Mouse (Mus musculus): ENCODE results near the gene Fnbp1l. TPM values are rescaled to one million over a fixed set of nuclear protein-coding genes. Genes with fewer than 3 reads are reported as not detected.
A peak's percentile ranks its signal among the peaks of the same experiment; 100 is the strongest.

The Fnbp1l gene
- polyA plus RNA-seq, 1 experiment from 2014 or later: 64.0 TPM

GRCm38 (mm10) chr3:122520365-122520764 lies 99.2 kb downstream of the Fnbp1l start:
- no peak for ATAC-seq (ENCODE audit: low FRiP score, low TSS enrichment)
- Histone ChIP-seq H3K4me1 (ENCODE audit: control insufficient read depth, insufficient read depth, low read length) (peaks cover 18% of the 10 kb centered on the region; the same call in 1 of the 2 replicates), H3K27ac (ENCODE audit: low read depth, low read length) (no peak overlapping the region), H3K4me2 (replicated peaks; ENCODE audit: low read depth, low read length) (no peak overlapping the region), H3K4me3 (ENCODE audit: low read length) (no peak overlapping the region), H3K27me3 (ENCODE audit: control insufficient read depth, insufficient read depth, low read length) (no peaks in the 10 kb centered on the region), H3K9ac (ENCODE audit: low read depth, low read length) (no peak overlapping the region), H3K9me3 (ENCODE audit: control insufficient read depth, low read length) (no peaks in the 10 kb centered on the region), H3K36me3 (ENCODE audit: control insufficient read depth, insufficient read depth, low read length) (peaks cover 14% of the 10 kb centered on the region; the same call in 1 of the 2 replicates)
- 75% methylated on average over 3 of the region's 3 CpGs for WGBS

- no peak overlapping the region for H3K4me2 ChIP-seq (replicated peaks; ENCODE audit: low read depth, low read length)
- no peak overlapping the region for H3K4me3 ChIP-seq (ENCODE audit: low read length)
- H3K27me3 ChIP-seq (ENCODE audit: control insufficient read depth, insufficient read depth, low read length): no peaks in the 10 kb centered on the region
- H3K9ac ChIP-seq (ENCODE audit: low read depth, low read length): no peak overlapping the region
- WGBS: 23% methylated on average over 13 of the region's 13 CpGs
- ATAC-seq (ENCODE audit: low FRiP score, low TSS enrichment): no peak
- H3K36me3 ChIP-seq (ENCODE audit: control insufficient read depth, insufficient read depth, low read length): peaks cover 8% of the 10 kb centered on the region; the same call in 1 of the 2 replicates
- no peak overlapping the region for H3K27ac ChIP-seq (ENCODE audit: low read depth, low read length)
- no peaks in the 10 kb centered on the region for H3K9me3 ChIP-seq (ENCODE audit: control insufficient read depth, low read length)
- peaks cover 24% of the 10 kb centered on the region; the same call in 1 of the 2 replicates for H3K4me1 ChIP-seq (ENCODE audit: control insufficient read depth, insufficient read depth, low read length)
These were observed 100.4 kb downstream of the Fnbp1l start for GRCm38 (mm10) chr3:122519082-122519481.

GRCm38 (mm10) chr3:122518231-122518736 lies 101.2 kb downstream of the Fnbp1l start:
- ATAC-seq (ENCODE audit: low FRiP score, low TSS enrichment): peak; percentile 50; the same call in 1 of the 2 replicates
- Histone ChIP-seq H3K9ac (ENCODE audit: low read depth, low read length) (no peak overlapping the region), H3K9me3 (ENCODE audit: control insufficient read depth, low read length) (no peaks in the 10 kb centered on the region), H3K27ac (ENCODE audit: low read depth, low read length) (no peak overlapping the region), H3K27me3 (ENCODE audit: control insufficient read depth, insufficient read depth, low read length) (no peaks in the 10 kb centered on the region), H3K4me2 (replicated peaks; ENCODE audit: low read depth, low read length) (no peak overlapping the region), H3K4me3 (ENCODE audit: low read length) (no peak overlapping the region), H3K36me3 (ENCODE audit: control insufficient read depth, insufficient read depth, low read length) (peaks cover 4% of the 10 kb centered on the region; the same call in 1 of the 2 replicates), H3K4me1 (ENCODE audit: control insufficient read depth, insufficient read depth, low read length) (peaks cover 24% of the 10 kb centered on the region; the same call in 1 of the 2 replicates)
- WGBS: 30% methylated on average over 9 of the region's 9 CpGs

- WGBS: 35% methylated on average over 4 of the region's 4 CpGs
- Histone ChIP-seq H3K4me1 (ENCODE audit: control insufficient read depth, insufficient read depth, low read length) (peaks cover 24% of the 10 kb centered on the region; the same call in 1 of the 2 replicates), H3K4me2 (replicated peaks; ENCODE audit: low read depth, low read length) (no peak overlapping the region), H3K27ac (ENCODE audit: low read depth, low read length) (no peak overlapping the region), H3K4me3 (ENCODE audit: low read length) (no peak overlapping the region), H3K27me3 (ENCODE audit: control insufficient read depth, insufficient read depth, low read length) (no peaks in the 10 kb centered on the region), H3K9ac (ENCODE audit: low read depth, low read length) (no peak overlapping the region), H3K36me3 (ENCODE audit: control insufficient read depth, insufficient read depth, low read length) (peaks cover 4% of the 10 kb centered on the region), H3K9me3 (ENCODE audit: control insufficient read depth, low read length) (no peaks in the 10 kb centered on the region)
- ATAC-seq (ENCODE audit: low FRiP score, low TSS enrichment): no peak
These were observed 101.8 kb downstream of the Fnbp1l start for GRCm38 (mm10) chr3:122517726-122518125.

GRCm38 (mm10) chr3:122516327-122516695 lies 103.2 kb downstream of the Fnbp1l start:
- H3K4me1 ChIP-seq (ENCODE audit: control insufficient read depth, insufficient read depth, low read length): peaks cover 24% of the 10 kb centered on the region; the same call in 1 of the 2 replicates
- H3K27ac ChIP-seq (ENCODE audit: low read depth, low read length): no peak overlapping the region
- H3K4me3 ChIP-seq (ENCODE audit: low read length): no peak overlapping the region
- H3K36me3 ChIP-seq (ENCODE audit: control insufficient read depth, insufficient read depth, low read length): peaks cover 6% of the 10 kb centered on the region
- no peaks in the 10 kb centered on the region for H3K9me3 ChIP-seq (ENCODE audit: control insufficient read depth, low read length)
- H3K4me2 ChIP-seq (replicated peaks; ENCODE audit: low read depth, low read length): no peak overlapping the region
- 87% methylated on average over 3 of the region's 3 CpGs for WGBS
- no peak for ATAC-seq (ENCODE audit: low FRiP score, low TSS enrichment)
- H3K9ac ChIP-seq (ENCODE audit: low read depth, low read length): no peak overlapping the region
- no peaks in the 10 kb centered on the region for H3K27me3 ChIP-seq (ENCODE audit: control insufficient read depth, insufficient read depth, low read length)

GRCm38 (mm10) chr3:122515568-122516326 lies 103.8 kb downstream of the Fnbp1l start:
- H3K4me1 ChIP-seq (ENCODE audit: control insufficient read depth, insufficient read depth, low read length): peaks cover 24% of the 10 kb centered on the region; the same call in 1 of the 2 replicates
- H3K4me3 ChIP-seq (ENCODE audit: low read length): no peak overlapping the region
- no peaks in the 10 kb centered on the region for H3K9me3 ChIP-seq (ENCODE audit: control insufficient read depth, low read length)
- H3K27ac ChIP-seq (ENCODE audit: low read depth, low read length): no peak overlapping the region
- no peak overlapping the region for H3K9ac ChIP-seq (ENCODE audit: low read depth, low read length)
- ATAC-seq (ENCODE audit: low FRiP score, low TSS enrichment): no peak
- no peak overlapping the region for H3K4me2 ChIP-seq (replicated peaks; ENCODE audit: low read depth, low read length)
- WGBS: 62% methylated on average over 6 of the region's 6 CpGs
- H3K36me3 ChIP-seq (ENCODE audit: control insufficient read depth, insufficient read depth, low read length): peaks cover 6% of the 10 kb centered on the region
- no peaks in the 10 kb centered on the region for H3K27me3 ChIP-seq (ENCODE audit: control insufficient read depth, insufficient read depth, low read length)

- H3K27ac ChIP-seq (ENCODE audit: low read depth, low read length): no peak overlapping the region
These were observed 106.7 kb downstream of the Fnbp1l start for GRCm38 (mm10) chr3:122512725-122513375.

GRCm38 (mm10) chr3:122511721-122512619 lies 107.5 kb downstream of the Fnbp1l start:
- Histone ChIP-seq H3K9me3 (ENCODE audit: control insufficient read depth, low read length) (no peaks in the 10 kb centered on the region), H3K36me3 (ENCODE audit: control insufficient read depth, insufficient read depth, low read length) (peaks cover 6% of the 10 kb centered on the region), H3K9ac (ENCODE audit: low read depth, low read length) (no peak overlapping the region), H3K27me3 (ENCODE audit: control insufficient read depth, insufficient read depth, low read length) (no peaks in the 10 kb centered on the region), H3K27ac (ENCODE audit: low read depth, low read length) (no peak overlapping the region), H3K4me3 (ENCODE audit: low read length) (no peak overlapping the region), H3K4me2 (replicated peaks; ENCODE audit: low read depth, low read length) (no peak overlapping the region), H3K4me1 (ENCODE audit: control insufficient read depth, insufficient read depth, low read length) (peaks cover 19% of the 10 kb centered on the region)
- no peak for ATAC-seq (ENCODE audit: low FRiP score, low TSS enrichment)
- 77% methylated on average over 14 of the region's 14 CpGs for WGBS

More at GRCm38 (mm10) chr3:122512725-122513375, 106.7 kb downstream of the Fnbp1l start:
- ATAC-seq (ENCODE audit: low FRiP score, low TSS enrichment): no peak
- 94% methylated on average over 16 of the region's 16 CpGs for WGBS
- Histone ChIP-seq H3K4me1 (ENCODE audit: control insufficient read depth, insufficient read depth, low read length) (peaks cover 26% of the 10 kb centered on the region), H3K4me3 (ENCODE audit: low read length) (no peak overlapping the region), H3K9me3 (ENCODE audit: control insufficient read depth, low read length) (no peaks in the 10 kb centered on the region), H3K27me3 (ENCODE audit: control insufficient read depth, insufficient read depth, low read length) (no peaks in the 10 kb centered on the region), H3K36me3 (ENCODE audit: control insufficient read depth, insufficient read depth, low read length) (peaks cover 6% of the 10 kb centered on the region), H3K9ac (ENCODE audit: low read depth, low read length) (no peak overlapping the region), H3K4me2 (replicated peaks; ENCODE audit: low read depth, low read length) (no peak overlapping the region)

Measured in kidney, embryonic 14.5 days (tissue).